Mouse (Mus musculus): ENCODE measurements around the gene Cldnd1.

DNA sequence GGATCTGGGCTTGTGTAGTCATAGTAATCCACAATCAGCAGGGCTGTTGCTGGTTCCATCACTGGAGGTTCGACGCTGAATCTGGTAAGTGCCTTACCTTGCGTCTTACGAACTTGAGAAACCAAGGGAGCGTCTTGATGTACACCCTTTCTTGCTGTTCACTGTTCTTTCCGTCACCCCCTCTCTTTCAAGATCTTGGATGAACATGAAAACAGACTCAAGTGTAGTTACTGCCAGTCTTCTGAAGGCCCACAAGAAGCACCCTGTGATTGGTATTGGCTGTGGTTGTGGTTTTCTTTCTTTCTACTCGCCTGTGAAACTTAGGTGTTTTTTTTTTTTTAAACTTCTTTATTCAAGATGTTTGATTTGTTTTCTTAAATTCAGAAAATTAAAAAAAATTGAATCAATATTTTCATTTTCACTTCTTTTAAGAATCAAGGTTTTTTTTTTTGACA lies 9.0 kb upstream of the Cldnd1 start, which contains the start of gene Gpr15:
- no peak for TF ChIP-seq CTCF (IDR thresholded peaks at IDR 0.05)
- no peak for TF ChIP-seq EP300 (IDR thresholded peaks at IDR 0.05)
